In genomic region chr19:44835042-44835930, GRCm38 (mm10) we compare ENCODE assay signal across 8 mouse cellular contexts.
DNase-seq lines count a peak whose midpoint lies in the region; ATAC-seq lines count a peak whose summit lies in the region.

No protein-coding gene starts in this region.

- 0 out of 2 replicates have a peak, but pooled peaks have one; percentile 3 for ATAC-seq in kidney, embryonic 14.5 days (ENCODE audit: low FRiP score, low TSS enrichment)
- no peak; the same call in 1 of the 2 replicates for ATAC-seq in embryonic facial prominence, embryonic 11.5 days (replicated peaks; ENCODE audit: insufficient number of reproducible peaks, low FRiP score, low TSS enrichment, low read depth)
- ATAC-seq in hindbrain, embryonic 14.5 days (ENCODE audit: low FRiP score) = 0 out of 2 replicates have a peak, but pooled peaks have one; percentile 13
- ATAC-seq in midbrain, embryonic 15.5 days (replicated peaks) = 0 out of 2 replicates have a peak, but pooled peaks have one; percentile 21

- H3K27ac ChIP-seq in kidney, embryonic 14.5 days (ENCODE audit: low read depth, low read length) = peak overlapping the region; percentile 73
- H3K27ac ChIP-seq in embryonic facial prominence, embryonic 11.5 days (replicated peaks; ENCODE audit: low read depth, low read length) = no peak overlapping the region
- H3K27ac ChIP-seq in hindbrain, embryonic 14.5 days = peak overlapping the region; percentile 53; the same call in 1 of the 2 replicates
- H3K27ac ChIP-seq in midbrain, embryonic 15.5 days = no peak overlapping the region

- peak overlapping the region; percentile 45; the same call in 1 of the 2 replicates for H3K9ac ChIP-seq in kidney, embryonic 14.5 days (ENCODE audit: low read depth, low read length)
- H3K9ac ChIP-seq in embryonic facial prominence, embryonic 11.5 days (replicated peaks; ENCODE audit: low read length) = peak overlapping the region; percentile 25; the same call in 1 of the 2 replicates
- H3K9ac ChIP-seq in hindbrain, embryonic 14.5 days = peak overlapping the region; percentile 51; the same call in 1 of the 2 replicates
- H3K9ac ChIP-seq in midbrain, embryonic 15.5 days = peak overlapping the region; percentile 26

- H3K4me1 ChIP-seq in kidney, embryonic 14.5 days (ENCODE audit: control insufficient read depth, insufficient read depth, low read length) = peaks cover 53% of the 10 kb centered on the region
- peaks cover 10% of the 10 kb centered on the region for H3K4me1 ChIP-seq in embryonic facial prominence, embryonic 11.5 days (ENCODE audit: control insufficient read depth, insufficient read depth, low read length)
- H3K4me1 ChIP-seq in hindbrain, embryonic 14.5 days (replicated peaks; ENCODE audit: control insufficient read depth, insufficient read depth, low read length) = peaks cover 29% of the 10 kb centered on the region
- H3K4me1 ChIP-seq in midbrain, embryonic 15.5 days = peaks cover 24% of the 10 kb centered on the region

- H3K9me3 ChIP-seq in kidney, embryonic 14.5 days (ENCODE audit: control insufficient read depth, low read length) = no peaks in the 10 kb centered on the region
- H3K9me3 ChIP-seq in embryonic facial prominence, embryonic 11.5 days (replicated peaks; ENCODE audit: control insufficient read depth, low read length) = no peaks in the 10 kb centered on the region
- no peaks in the 10 kb centered on the region for H3K9me3 ChIP-seq in hindbrain, embryonic 14.5 days (ENCODE audit: control insufficient read depth, low read length)
- no peaks in the 10 kb centered on the region for H3K9me3 ChIP-seq in midbrain, embryonic 15.5 days

- H3K4me3 ChIP-seq in kidney, embryonic 14.5 days (ENCODE audit: low read length) = peak overlapping the region; percentile 40
- peak overlapping the region; percentile 39 for H3K4me3 ChIP-seq in embryonic facial prominence, embryonic 11.5 days (ENCODE audit: low read depth, low read length)
- H3K4me3 ChIP-seq in hindbrain, embryonic 14.5 days (replicated peaks; ENCODE audit: low read length) = peak overlapping the region; percentile 37
- peak overlapping the region; percentile 42 for H3K4me3 ChIP-seq in midbrain, embryonic 15.5 days

- H3K36me3 ChIP-seq in kidney, embryonic 14.5 days (ENCODE audit: control insufficient read depth, insufficient read depth, low read length) = peaks cover 21% of the 10 kb centered on the region; the same call in 1 of the 2 replicates
- H3K36me3 ChIP-seq in embryonic facial prominence, embryonic 11.5 days (replicated peaks; ENCODE audit: control insufficient read depth, insufficient read depth, low read depth, low read length) = no peaks in the 10 kb centered on the region
- H3K36me3 ChIP-seq in hindbrain, embryonic 14.5 days (replicated peaks; ENCODE audit: control insufficient read depth, insufficient read depth) = no peaks in the 10 kb centered on the region
- no peaks in the 10 kb centered on the region for H3K36me3 ChIP-seq in midbrain, embryonic 15.5 days (replicated peaks)

- no peak for DNase-seq in kidney, adult 9 months
- peak; percentile 21 for DNase-seq in embryonic facial prominence, embryonic 11.5 days (ENCODE audit: low spot score)
- DNase-seq in hindbrain, embryonic 14.5 days (ENCODE audit: low spot score) = no peak
- DNase-seq in ovary, postnatal 10 days (ENCODE audit: low spot score) = no peak
- no peak for DNase-seq in MN1 (ENCODE audit: low spot score)
- no peak for DNase-seq in urinary bladder, postnatal 14 days (ENCODE audit: low spot score)

- WGBS in kidney, embryonic 14.5 days = 10% methylated on average over 34 of the region's 34 CpGs
- WGBS in embryonic facial prominence, embryonic 11.5 days = 5% methylated on average over 34 of the region's 34 CpGs
- 4% methylated on average over 34 of the region's 34 CpGs for WGBS in hindbrain, embryonic 14.5 days
- 6% methylated on average over 34 of the region's 34 CpGs for WGBS in midbrain, embryonic 15.5 days

- H3K27me3 ChIP-seq in kidney, embryonic 14.5 days (ENCODE audit: control insufficient read depth, insufficient read depth, low read length) = peaks cover 59% of the 10 kb centered on the region
- H3K27me3 ChIP-seq in embryonic facial prominence, embryonic 11.5 days (ENCODE audit: control insufficient read depth, insufficient read depth, low read length) = peaks cover 63% of the 10 kb centered on the region
- H3K27me3 ChIP-seq in hindbrain, embryonic 14.5 days (ENCODE audit: control insufficient read depth, insufficient read depth, low read length) = peaks cover 84% of the 10 kb centered on the region
- H3K27me3 ChIP-seq in midbrain, embryonic 15.5 days (replicated peaks) = peaks cover 84% of the 10 kb centered on the region

- H3K4me2 ChIP-seq in kidney, embryonic 14.5 days (replicated peaks; ENCODE audit: low read depth, low read length) = peak overlapping the region; percentile 66
- H3K4me2 ChIP-seq in embryonic facial prominence, embryonic 11.5 days (ENCODE audit: low read depth, low read length) = peak overlapping the region; percentile 77
- H3K4me2 ChIP-seq in hindbrain, embryonic 14.5 days (replicated peaks) = peak overlapping the region; percentile 62
- peak overlapping the region; percentile 69 for H3K4me2 ChIP-seq in midbrain, embryonic 15.5 days

Comparison
In these comparisons a context has a peak if more than half of its experiments do, and no peak if none do; other contexts are left out.
1. H3K27ac ChIP-seq: peak in kidney, embryonic 14.5 days (single experiment) and hindbrain, embryonic 14.5 days (single experiment); none in embryonic facial prominence, embryonic 11.5 days (single experiment) and midbrain, embryonic 15.5 days (single experiment).
2. Peak in every context shown above with its lines, with median percentiles within 50 percentile points of each other: H3K4me2 ChIP-seq, H3K4me3 ChIP-seq and H3K9ac ChIP-seq.